Mouse (Mus musculus) ovary, postnatal 36 days (tissue): ENCODE measurements at regions not wholly inside any gene's neighbourhood (a gene's known extent, or its start where the extent isn't known, plus 50 kb on each side); places are given as distances from the start of the nearest gene placed in this dataset.

Experiments used
- DNase-seq: peaks from one replicate; pipeline ENCODE4 v3.0.0; 2022; ENCODE audit warnings: low spot score, mixed read lengths

DNA sequence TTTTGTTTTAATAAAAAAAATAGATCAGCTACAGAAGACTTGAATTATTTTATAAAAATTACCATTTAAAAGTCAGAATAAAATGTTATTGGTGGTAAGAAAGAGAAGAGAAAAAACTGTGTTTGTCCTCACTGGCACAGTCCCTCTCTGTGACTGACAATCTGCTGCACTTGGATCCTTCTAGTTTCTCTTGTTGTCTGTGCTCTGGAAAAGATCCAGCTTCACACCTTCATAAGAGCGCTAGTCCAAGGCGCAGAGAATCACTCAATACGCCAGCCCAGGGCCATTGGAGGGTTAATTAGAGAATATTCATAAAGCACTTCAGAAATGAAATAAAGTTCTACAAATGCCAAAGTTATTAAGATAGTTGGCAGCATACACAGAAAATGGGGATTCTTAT is 153.8 kb downstream of the Lmbrd1 start:
- no peak for DNase-seq

DNA sequence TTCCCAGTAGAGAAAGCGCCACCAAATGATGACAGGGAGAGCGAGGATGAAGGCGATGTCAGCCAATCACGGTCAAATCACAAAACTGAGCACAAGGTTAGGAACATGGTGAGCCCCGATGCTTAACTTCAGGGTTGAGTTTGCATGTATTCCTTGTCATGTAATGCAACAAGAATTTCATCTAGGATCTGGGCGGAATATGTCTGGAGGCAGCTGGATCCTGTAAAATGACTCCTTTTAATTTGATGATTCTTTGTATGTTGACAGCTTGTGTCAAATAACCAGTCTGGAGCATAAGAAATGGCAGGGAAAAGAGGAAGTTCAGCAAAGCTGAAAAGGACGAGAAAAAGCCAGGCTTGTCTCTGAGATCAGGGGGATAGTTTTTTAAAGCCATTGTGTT is 188.4 kb downstream of the Lmbrd1 start:
- no peak for DNase-seq

GRCm38 (mm10) chr1:24869772-24870171 is 191.3 kb downstream of the Lmbrd1 start:
- DNase-seq = no peak

DNA sequence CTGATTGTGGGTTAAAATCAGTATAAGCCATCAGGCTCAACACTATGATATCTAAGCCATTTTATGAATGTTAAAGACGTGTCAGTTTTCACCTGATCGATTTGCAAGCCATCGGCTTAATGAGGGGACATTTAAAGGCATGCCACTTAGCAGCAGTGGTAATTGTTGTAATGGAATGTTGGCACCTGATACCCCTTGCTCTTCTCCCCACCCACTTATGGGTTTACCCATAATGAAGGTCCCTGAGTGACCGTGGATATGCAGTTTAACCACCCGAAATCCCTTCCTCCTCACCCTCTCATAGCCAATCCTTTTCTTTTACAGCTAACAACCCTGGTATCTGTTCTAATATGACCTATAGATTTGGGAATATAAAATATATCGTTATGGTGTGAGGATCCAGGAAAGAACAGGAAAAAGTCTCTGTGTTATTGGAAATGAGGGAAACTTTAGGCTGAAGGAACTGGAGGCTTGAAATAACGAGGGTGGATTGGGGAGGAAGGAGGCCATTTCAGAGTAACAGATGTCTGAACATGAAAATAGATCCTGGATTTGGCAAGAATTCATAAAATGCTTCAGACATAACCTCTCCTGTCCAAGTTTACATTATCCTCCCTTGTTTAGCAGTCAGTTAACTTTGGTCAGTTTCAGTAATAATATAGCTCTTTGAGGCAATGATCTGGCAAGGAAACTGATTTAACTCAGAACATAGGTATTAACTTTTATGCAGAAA is 192.4 kb downstream of the Lmbrd1 start:
- no peak for DNase-seq

DNA sequence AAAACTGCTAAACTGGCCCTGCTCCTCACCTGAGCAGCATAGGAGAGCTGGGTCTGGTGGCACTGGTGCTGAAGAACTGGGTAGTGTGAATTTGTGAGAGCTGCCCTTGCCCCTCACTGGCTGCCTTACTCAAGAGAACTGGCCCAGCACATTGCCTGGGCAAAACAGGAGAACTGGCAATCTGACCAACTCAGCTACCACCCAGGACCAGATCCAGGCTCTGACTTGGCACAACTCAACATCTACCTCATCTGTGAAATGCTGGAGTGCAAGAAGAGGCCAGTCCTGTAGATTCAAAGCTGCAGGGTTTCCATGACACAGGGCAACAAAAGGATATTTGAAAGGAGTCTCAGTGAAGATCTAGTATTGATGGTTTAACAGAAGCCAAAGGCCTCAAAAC is 198.6 kb downstream of the Lmbrd1 start:
- no peak for DNase-seq

GRCm38 (mm10) chr1:24883638-24884037 is 205.2 kb downstream of the Lmbrd1 start:
- no peak for DNase-seq

- DNase-seq = peak; percentile 13
Measured at GRCm38 (mm10) chr1:24901278-24901677, 222.8 kb downstream of the Lmbrd1 start.

GRCm38 (mm10) chr1:24938303-24939263 is 260.2 kb downstream of the Lmbrd1 start:
- DNase-seq = no peak

DNA sequence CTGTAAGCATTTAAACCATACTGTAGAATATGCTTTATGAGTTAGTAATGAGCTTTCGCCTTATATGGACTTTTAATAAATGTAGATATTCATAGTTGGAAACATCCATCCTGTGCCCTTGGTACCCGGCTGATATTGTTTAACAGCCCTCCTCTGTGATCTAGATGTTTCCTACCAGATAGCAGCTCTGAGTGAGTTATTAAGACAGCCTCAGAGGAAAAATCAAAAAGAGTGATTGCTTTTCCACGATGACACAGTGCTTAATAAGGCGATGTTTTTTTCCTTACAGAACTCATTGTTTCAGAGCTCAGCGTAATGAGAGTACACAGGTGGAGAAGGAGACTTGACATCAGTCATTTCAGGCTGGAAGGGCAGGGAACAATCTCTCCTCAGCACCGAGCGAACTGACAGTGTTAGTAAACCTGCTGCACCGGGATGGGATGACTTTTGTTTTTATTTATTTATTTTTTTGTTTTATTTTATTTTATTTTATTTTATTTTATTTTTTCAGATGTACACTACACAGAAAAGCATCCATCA is 264.4 kb downstream of the Lmbrd1 start:
- no peak for DNase-seq

GRCm38 (mm10) chr1:24943451-24943850 is 265.0 kb downstream of the Lmbrd1 start:
- no peak for DNase-seq

DNA sequence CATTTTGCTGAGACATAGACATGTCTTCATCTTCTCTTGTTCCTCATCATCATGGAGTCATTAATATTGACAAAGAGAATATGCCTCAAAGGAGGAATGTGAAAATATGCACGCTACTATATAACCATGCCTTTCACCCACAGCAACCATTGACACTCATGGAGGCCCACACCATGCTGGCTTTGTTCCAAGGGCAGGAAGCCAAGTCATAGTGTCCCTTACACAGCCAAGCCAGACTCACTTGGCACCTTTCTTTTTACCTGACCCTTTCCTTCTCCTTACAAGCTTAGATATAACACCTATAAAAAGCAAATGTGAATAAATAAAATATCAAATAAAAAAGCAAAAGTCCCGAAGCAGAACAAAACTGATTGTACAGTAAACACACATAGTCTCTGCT is 294.3 kb downstream of the Lmbrd1 start:
- no peak for DNase-seq

DNA sequence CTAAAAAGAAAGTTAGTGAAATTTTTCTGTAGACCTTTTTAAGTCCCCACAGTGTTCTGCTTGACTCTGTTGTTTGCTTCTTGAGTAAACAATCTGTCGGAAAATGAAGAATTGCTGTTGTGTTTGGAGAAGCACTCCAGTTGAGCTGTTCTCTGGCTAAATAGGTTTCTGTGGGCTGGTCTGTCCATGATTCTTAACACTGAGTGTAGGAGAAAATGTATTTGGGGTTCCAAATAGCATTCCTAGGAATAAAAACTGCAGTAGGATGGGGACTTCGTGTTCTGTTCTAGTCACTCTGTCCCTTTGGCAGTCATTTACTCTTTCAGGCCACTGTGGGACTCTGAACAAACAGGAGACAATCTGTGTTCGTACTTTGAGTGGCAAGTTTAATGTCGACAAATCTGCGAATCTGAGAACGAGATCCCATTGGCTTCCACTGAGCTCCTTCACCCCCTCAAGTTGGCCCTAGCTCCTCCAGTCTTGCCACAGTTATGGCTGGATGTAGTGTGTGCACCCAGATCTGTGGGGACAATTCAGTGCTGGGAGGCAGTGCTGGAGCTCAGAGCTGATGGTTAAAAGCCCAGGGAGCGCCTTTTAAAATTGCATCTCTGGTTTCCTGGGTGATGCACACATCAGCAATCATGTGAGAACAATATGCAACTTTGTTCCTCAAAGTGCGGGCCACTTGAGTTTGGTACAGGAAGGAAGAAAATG is 330.2 kb downstream of the Lmbrd1 start:
- DNase-seq = no peak

GRCm38 (mm10) chr1:25012754-25013153 is 334.3 kb downstream of the Lmbrd1 start:
- DNase-seq = no peak
